Mouse (Mus musculus): ENCODE measurements at regions not wholly inside any gene's neighbourhood (a gene's known extent, or its start where the extent isn't known, plus 50 kb on each side); places are given as distances from the start of the nearest gene placed in this dataset.
A peak's percentile ranks its signal among the peaks of the same experiment; 100 is the strongest.

GRCm38 (mm10) chr12:80017376-80017929 is 95.4 kb downstream of the Zfp36l1 start:
- WGBS, result 90% methylated on average over 8 of the region's 8 CpGs
- Histone ChIP-seq H3K27ac (ENCODE audit: insufficient read depth, low read depth, low read length) (no peak overlapping the region), H3K4me1 (ENCODE audit: control insufficient read depth, insufficient read depth, insufficient read length, low read length) (peaks cover 2% of the 10 kb centered on the region; the same call in 1 of the 2 replicates), H3K27me3 (ENCODE audit: control insufficient read depth, insufficient read depth, low read length) (no peaks in the 10 kb centered on the region), H3K4me3 (ENCODE audit: low read depth, low read length) (no peak overlapping the region), H3K36me3 (ENCODE audit: control insufficient read depth, insufficient read depth, low read length) (no peaks in the 10 kb centered on the region)
- TF ChIP-seq CTCF (IDR thresholded peaks at IDR 0.05; ENCODE audit: extremely low read depth, insufficient read length, insufficient replicate concordance, low read depth, low read length) (no peak), POLR2A (IDR thresholded peaks at IDR 0.05; ENCODE audit: low read depth, low read length) (no peak)

- TF ChIP-seq CTCF (IDR thresholded peaks at IDR 0.05; ENCODE audit: extremely low read depth, insufficient read length, insufficient replicate concordance, low read depth, low read length), result no peak
- TF ChIP-seq POLR2A (IDR thresholded peaks at IDR 0.05; ENCODE audit: low read depth, low read length), result no peak
- 46% methylated on average over 1 of the region's 1 CpGs for WGBS
- Histone ChIP-seq H3K27me3 (ENCODE audit: control insufficient read depth, insufficient read depth, low read length) (no peaks in the 10 kb centered on the region), H3K36me3 (ENCODE audit: control insufficient read depth, insufficient read depth, low read length) (no peaks in the 10 kb centered on the region), H3K27ac (ENCODE audit: insufficient read depth, low read depth, low read length) (no peak overlapping the region), H3K4me3 (ENCODE audit: low read depth, low read length) (no peak overlapping the region), H3K4me1 (ENCODE audit: control insufficient read depth, insufficient read depth, insufficient read length, low read length) (peaks cover 2% of the 10 kb centered on the region; the same call in 1 of the 2 replicates)
Observed at GRCm38 (mm10) chr12:80015938-80016337, 96.9 kb downstream of the Zfp36l1 start.

DNA sequence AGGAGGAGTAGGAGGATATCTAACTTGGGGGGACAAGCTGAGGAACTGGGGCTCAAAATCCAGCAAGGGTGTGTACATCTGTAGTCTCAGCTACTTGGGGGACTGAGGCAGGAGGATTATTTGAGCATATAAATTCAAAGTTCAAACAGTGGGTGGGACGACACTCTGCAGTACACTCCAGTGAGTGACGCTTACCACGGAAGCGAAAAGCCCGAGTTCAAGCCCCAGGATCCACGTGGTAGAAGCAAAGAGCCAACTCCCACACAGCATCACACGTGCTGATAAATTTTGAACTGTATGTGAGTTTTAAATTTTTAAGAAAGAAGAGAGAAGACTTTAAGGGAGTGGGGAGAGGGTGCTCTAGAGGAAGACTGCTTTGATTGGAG is 98.2 kb downstream of the Zfp36l1 start:
- Histone ChIP-seq H3K36me3 (ENCODE audit: control insufficient read depth, insufficient read depth, low read length) (no peaks in the 10 kb centered on the region), H3K4me1 (ENCODE audit: control insufficient read depth, insufficient read depth, insufficient read length, low read length) (peaks cover 2% of the 10 kb centered on the region; the same call in 1 of the 2 replicates), H3K27ac (ENCODE audit: insufficient read depth, low read depth, low read length) (no peak overlapping the region), H3K4me3 (ENCODE audit: low read depth, low read length) (no peak overlapping the region), H3K27me3 (ENCODE audit: control insufficient read depth, insufficient read depth, low read length) (no peaks in the 10 kb centered on the region)
- TF ChIP-seq POLR2A (IDR thresholded peaks at IDR 0.05; ENCODE audit: low read depth, low read length), result no peak
- TF ChIP-seq CTCF (IDR thresholded peaks at IDR 0.05; ENCODE audit: extremely low read depth, insufficient read length, insufficient replicate concordance, low read depth, low read length), result peak; percentile 4; the same call in 1 of the 2 replicates
- WGBS, result 78% methylated on average over 7 of the region's 7 CpGs

- Histone ChIP-seq H3K4me3 (ENCODE audit: low read depth, low read length) (no peak overlapping the region), H3K4me1 (ENCODE audit: control insufficient read depth, insufficient read depth, insufficient read length, low read length) (peaks cover 2% of the 10 kb centered on the region; the same call in 1 of the 2 replicates), H3K27me3 (ENCODE audit: control insufficient read depth, insufficient read depth, low read length) (no peaks in the 10 kb centered on the region), H3K36me3 (ENCODE audit: control insufficient read depth, insufficient read depth, low read length) (no peaks in the 10 kb centered on the region), H3K27ac (ENCODE audit: insufficient read depth, low read depth, low read length) (no peak overlapping the region)
- TF ChIP-seq CTCF (IDR thresholded peaks at IDR 0.05; ENCODE audit: extremely low read depth, insufficient read length, insufficient replicate concordance, low read depth, low read length) (no peak), POLR2A (IDR thresholded peaks at IDR 0.05; ENCODE audit: low read depth, low read length) (no peak)
- WGBS, result 58% methylated on average over 14 of the region's 14 CpGs
Observed at GRCm38 (mm10) chr12:80013904-80014597, 98.8 kb downstream of the Zfp36l1 start.

DNA sequence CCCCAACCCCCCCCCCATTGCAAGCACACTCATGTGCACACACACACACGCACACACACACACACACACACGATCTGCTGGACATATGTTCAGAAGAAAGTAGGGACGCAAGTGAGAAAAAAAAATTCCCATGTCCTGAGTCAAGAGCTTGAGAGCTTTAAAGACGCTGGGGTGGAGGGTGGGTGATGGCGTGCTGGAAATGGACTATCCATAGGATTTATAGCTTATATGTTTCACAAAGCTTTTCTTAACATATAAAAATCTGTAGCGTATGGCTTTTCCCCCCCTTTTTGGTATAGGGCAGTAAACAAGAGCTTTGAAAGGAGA is 99.3 kb downstream of the Zfp36l1 start:
- WGBS, result 78% methylated on average over 6 of the region's 6 CpGs
- Histone ChIP-seq H3K4me1 (ENCODE audit: control insufficient read depth, insufficient read depth, insufficient read length, low read length) (peaks cover 2% of the 10 kb centered on the region; the same call in 1 of the 2 replicates), H3K27me3 (ENCODE audit: control insufficient read depth, insufficient read depth, low read length) (no peaks in the 10 kb centered on the region), H3K36me3 (ENCODE audit: control insufficient read depth, insufficient read depth, low read length) (no peaks in the 10 kb centered on the region), H3K27ac (ENCODE audit: insufficient read depth, low read depth, low read length) (no peak overlapping the region), H3K4me3 (ENCODE audit: low read depth, low read length) (no peak overlapping the region)
- TF ChIP-seq CTCF (IDR thresholded peaks at IDR 0.05; ENCODE audit: extremely low read depth, insufficient read length, insufficient replicate concordance, low read depth, low read length) (no peak), POLR2A (IDR thresholded peaks at IDR 0.05; ENCODE audit: low read depth, low read length) (no peak)

DNA sequence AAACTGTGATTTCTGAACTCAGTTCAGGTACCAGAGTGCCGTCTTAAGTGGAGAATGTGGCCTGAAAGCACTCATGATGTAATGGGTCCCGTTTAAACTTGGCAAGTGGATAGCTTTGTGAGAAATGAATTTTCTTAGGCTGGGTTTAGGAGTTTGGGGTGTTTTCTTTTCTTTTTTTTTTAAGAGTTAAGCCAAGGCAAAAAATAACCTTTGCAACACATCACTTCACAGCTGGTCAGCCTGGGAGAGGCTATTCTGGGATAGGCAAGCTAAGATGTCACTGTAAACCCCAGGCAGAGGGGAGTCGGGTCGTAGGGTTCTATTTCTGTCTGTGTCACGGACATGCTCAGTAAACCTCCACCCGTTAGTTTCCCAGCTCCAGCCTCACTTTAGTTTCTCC is 100.9 kb downstream of the Zfp36l1 start:
- Histone ChIP-seq H3K4me3 (ENCODE audit: low read depth, low read length) (no peak overlapping the region), H3K27ac (ENCODE audit: insufficient read depth, low read depth, low read length) (no peak overlapping the region), H3K4me1 (ENCODE audit: control insufficient read depth, insufficient read depth, insufficient read length, low read length) (peaks cover 2% of the 10 kb centered on the region; the same call in 1 of the 2 replicates), H3K27me3 (ENCODE audit: control insufficient read depth, insufficient read depth, low read length) (no peaks in the 10 kb centered on the region), H3K36me3 (ENCODE audit: control insufficient read depth, insufficient read depth, low read length) (no peaks in the 10 kb centered on the region)
- 83% methylated on average over 6 of the region's 6 CpGs for WGBS
- TF ChIP-seq POLR2A (IDR thresholded peaks at IDR 0.05; ENCODE audit: low read depth, low read length) (no peak), CTCF (IDR thresholded peaks at IDR 0.05; ENCODE audit: extremely low read depth, insufficient read length, insufficient replicate concordance, low read depth, low read length) (no peak)

GRCm38 (mm10) chr12:80010947-80011346 is 101.9 kb downstream of the Zfp36l1 start:
- no peaks in the 10 kb centered on the region for H3K4me1 ChIP-seq (ENCODE audit: control insufficient read depth, insufficient read depth, insufficient read length, low read length)
- no peak for TF ChIP-seq POLR2A (IDR thresholded peaks at IDR 0.05; ENCODE audit: low read depth, low read length)
- TF ChIP-seq CTCF (IDR thresholded peaks at IDR 0.05; ENCODE audit: extremely low read depth, insufficient read length, insufficient replicate concordance, low read depth, low read length), result no peak
- no peak overlapping the region for H3K4me3 ChIP-seq (ENCODE audit: low read depth, low read length)
- no peaks in the 10 kb centered on the region for H3K36me3 ChIP-seq (ENCODE audit: control insufficient read depth, insufficient read depth, low read length)
- no peak overlapping the region for H3K27ac ChIP-seq (ENCODE audit: insufficient read depth, low read depth, low read length)
- 83% methylated on average over 1 of the region's 1 CpGs for WGBS
- no peaks in the 10 kb centered on the region for H3K27me3 ChIP-seq (ENCODE audit: control insufficient read depth, insufficient read depth, low read length)

Data from small intestine, adult 2 months (tissue).